Mouse (Mus musculus): ENCODE measurements around the gene Ppp1r27. TPM values are rescaled to one million over a fixed set of nuclear protein-coding genes. Genes with fewer than 3 reads are reported as not detected.

The Ppp1r27 gene
- total RNA-seq, 2 experiments from 2014 or later = 0.67 TPM; not detected in 1

Other genes with a start within 250 kb of the Ppp1r27 start
- gene Actg1, start 202.6 kb downstream of the Ppp1r27 start, total RNA-seq (2021) = 100 to 1,000 TPM; 218 to 338 TPM
- not detected for gene Fscn2, start 189.6 kb downstream of the Ppp1r27 start, total RNA-seq (2021)
- gene Faap100, start 172.4 kb downstream of the Ppp1r27 start, total RNA-seq (2021) = 10 to 100 TPM; 13.8 to 15.4 TPM
- 10 to 100 TPM; 60.4 to 62.2 TPM for gene Nploc4, start 113.4 kb downstream of the Ppp1r27 start, total RNA-seq (2021)
- gene Tspan10, start 108.5 kb downstream of the Ppp1r27 start, total RNA-seq (2021) = 1 to 10 TPM in 1 of 2 experiments, under 1 TPM in 1; 0.35 to 1.2 TPM
- gene Pde6g, start 97.6 kb downstream of the Ppp1r27 start, total RNA-seq (2021) = under 1 TPM in 1 of 2 experiments, not detected in 1; 0.75 TPM
- gene Oxld1, start 93.1 kb downstream of the Ppp1r27 start, total RNA-seq (2021) = 10 to 100 TPM; 54.1 to 61.4 TPM
- 1 to 10 TPM; 5.9 to 6.4 TPM for gene Ccdc137, start 93.0 kb downstream of the Ppp1r27 start, total RNA-seq (2021)
- 10 to 100 TPM in 1 of 2 experiments, 1 to 10 TPM in 1; 8.6 to 12.2 TPM for gene Arl16, start 83.5 kb downstream of the Ppp1r27 start, total RNA-seq (2021)
- 100 to 1,000 TPM; 222 to 245 TPM for gene Mrpl12, start 66.5 kb downstream of the Ppp1r27 start, total RNA-seq (2021)
- gene Slc25a10, start 59.3 kb downstream of the Ppp1r27 start, total RNA-seq (2021) = 10 to 100 TPM; 13.4 to 15.0 TPM
- gene Gcgr, start 20.4 kb downstream of the Ppp1r27 start, total RNA-seq (2021) = 1 to 10 TPM in 1 of 2 experiments, under 1 TPM in 1; 0.80 to 1.2 TPM
- 10 to 100 TPM; 43.1 to 43.7 TPM for gene Mcrip1, start 1.4 kb downstream of the Ppp1r27 start, total RNA-seq (2021)
- gene P4hb, start 22.1 kb upstream of the Ppp1r27 start, total RNA-seq (2021) = 100 to 1,000 TPM; 252 to 258 TPM
- 100 to 1,000 TPM; 147 to 150 TPM for gene Arhgdia, start 30.5 kb upstream of the Ppp1r27 start, total RNA-seq (2021)
- gene Alyref, start 47.2 kb upstream of the Ppp1r27 start, total RNA-seq (2021) = 10 to 100 TPM; 46.4 to 47.8 TPM
- 10 to 100 TPM; 75.6 to 87.1 TPM for gene Anapc11, start 47.3 kb upstream of the Ppp1r27 start, total RNA-seq (2021)
- not detected for gene Npb, start 57.3 kb upstream of the Ppp1r27 start, total RNA-seq (2021)
- 10 to 100 TPM; 48.2 to 54.6 TPM for gene Pcyt2, start 66.8 kb upstream of the Ppp1r27 start, total RNA-seq (2021)
- gene Sirt7, start 74.1 kb upstream of the Ppp1r27 start, total RNA-seq (2021) = 10 to 100 TPM; 10.0 to 10.1 TPM
- 10 to 100 TPM; 39.3 to 43.8 TPM for gene Mafg, start 82.5 kb upstream of the Ppp1r27 start, total RNA-seq (2021)
- gene Pycr1, start 92.6 kb upstream of the Ppp1r27 start, total RNA-seq (2021) = 1 to 10 TPM; 1.2 to 1.3 TPM
- gene Myadml2, start 97.0 kb upstream of the Ppp1r27 start, total RNA-seq (2021) = 10 to 100 TPM; 76.1 to 78.1 TPM
- gene Notum, start 110.0 kb upstream of the Ppp1r27 start, total RNA-seq (2021) = not detected
- 10 to 100 TPM; 42.2 to 43.0 TPM for gene Aspscr1, start 121.8 kb upstream of the Ppp1r27 start, total RNA-seq (2021)
- 10 to 100 TPM; 33.1 to 38.3 TPM for gene Cenpx, start 162.6 kb upstream of the Ppp1r27 start, total RNA-seq (2021)
- gene Lrrc45, start 162.8 kb upstream of the Ppp1r27 start, total RNA-seq (2021) = 1 to 10 TPM; 5.3 to 7.0 TPM
- gene Rac3, start 170.3 kb upstream of the Ppp1r27 start, total RNA-seq (2021) = 1 to 10 TPM in 1 of 2 experiments, under 1 TPM in 1; 0.36 to 1.6 TPM
- 10 to 100 TPM in 1 of 2 experiments, 1 to 10 TPM in 1; 9.2 to 12.0 TPM for gene Dcxr, start 176.1 kb upstream of the Ppp1r27 start, total RNA-seq (2021)
- 10 to 100 TPM; 14.4 to 19.7 TPM for gene Cbr2, start 181.0 kb upstream of the Ppp1r27 start, total RNA-seq (2021)
- 10 to 100 TPM; 22.1 to 34.1 TPM for gene Hmga1b, start 211.7 kb upstream of the Ppp1r27 start, total RNA-seq (2021)
- 10 to 100 TPM; 11.2 to 13.3 TPM for gene Rfng, start 233.1 kb upstream of the Ppp1r27 start, total RNA-seq (2021)
- gene Gps1, start 233.1 kb upstream of the Ppp1r27 start, total RNA-seq (2021) = 10 to 100 TPM; 54.6 to 58.4 TPM
- 10 to 100 TPM; 25.0 to 29.0 TPM for gene Dus1l, start 245.3 kb upstream of the Ppp1r27 start, total RNA-seq (2021)